Mouse (Mus musculus) adrenal gland, adult (tissue): ENCODE measurements around the gene Cyp4b1.
A peak's percentile ranks its signal among the peaks of the same experiment; 100 is the strongest.
"Not testable (repeated sequence)": the region's sequence is repeated elsewhere in the genome, so short reads cannot be mapped to it uniquely, and the experiment has no call there.

Experiments used
- DNase-seq, 2 experiments: peaks; one replicate each; pipeline ENCODE4 v3.0.0; 2022 to 2023; ENCODE audit warnings: low spot score in 1 of 2; ENCODE audit not compliant: inconsistent age in 2 of 2

Gene Cyp4b1

GRCm38 (mm10) chr4:115647580-115647979, at the start of gene Cyp4b1:
Gene Cyp4b1 (minus strand): TSS chr4:115647723.
- DNase-seq: peak; percentile 59 to 83

- DNase-seq: peak; percentile 12 to 71
These were observed 38.8 kb upstream of the Cyp4b1 start for GRCm38 (mm10) chr4:115686299-115686698.

GRCm38 (mm10) chr4:115659190-115659589, 11.7 kb upstream of the Cyp4b1 start:
- DNase-seq: no peak

- no peak for DNase-seq
These were observed 10.3 kb upstream of the Cyp4b1 start for GRCm38 (mm10) chr4:115657867-115658249.

- peak; percentile 59 to 72 for DNase-seq
These were observed 9.8 kb upstream of the Cyp4b1 start for GRCm38 (mm10) chr4:115657104-115657866.

- not testable (repeated sequence) for DNase-seq
These were observed 9.0 kb upstream of the Cyp4b1 start for GRCm38 (mm10) chr4:115656535-115656922.

GRCm38 (mm10) chr4:115655841-115656534, 8.5 kb upstream of the Cyp4b1 start:
- peak; percentile 36 to 47 for DNase-seq

GRCm38 (mm10) chr4:115650866-115651265, 3.3 kb upstream of the Cyp4b1 start:
- DNase-seq: peak in 1 of 2 experiments; percentile 5

GRCm38 (mm10) chr4:115649344-115649743, 1.8 kb upstream of the Cyp4b1 start:
- DNase-seq: peak in 1 of 2 experiments; percentile 38

GRCm38 (mm10) chr4:115648752-115649151, 1.2 kb upstream of the Cyp4b1 start:
- DNase-seq: peak in 1 of 2 experiments; percentile 19

- peak in 1 of 2 experiments; percentile 40 for DNase-seq
These were observed 2.2 kb downstream of the Cyp4b1 start for GRCm38 (mm10) chr4:115645371-115645770.

- DNase-seq: peak in 1 of 2 experiments; percentile 62
These were observed 4.4 kb downstream of the Cyp4b1 start for GRCm38 (mm10) chr4:115642967-115643754.

- not testable (repeated sequence) for DNase-seq
These were observed 22.0 kb downstream of the Cyp4b1 start for GRCm38 (mm10) chr4:115625560-115625959.

GRCm38 (mm10) chr4:115614005-115614404, 33.5 kb downstream of the Cyp4b1 start:
- no peak for DNase-seq

GRCm38 (mm10) chr4:115600611-115601010, 46.9 kb downstream of the Cyp4b1 start, which contains the start of gene Cyp4a32:
Gene Cyp4a32 (plus strand): TSS chr4:115600969.
- not testable (repeated sequence) for DNase-seq

- DNase-seq: peak in 1 of 2 experiments; percentile 29
These were observed 50.6 kb downstream of the Cyp4b1 start for GRCm38 (mm10) chr4:115596824-115597336.

GRCm38 (mm10) chr4:115596357-115596756, 51.2 kb downstream of the Cyp4b1 start:
- DNase-seq: no peak

- DNase-seq: peak in 1 of 2 experiments; percentile 27
These were observed 64.5 kb downstream of the Cyp4b1 start for GRCm38 (mm10) chr4:115583036-115583435.

GRCm38 (mm10) chr4:115575776-115576175, 71.7 kb downstream of the Cyp4b1 start:
- peak in 1 of 2 experiments; percentile 31 for DNase-seq

- DNase-seq: no peak
These were observed 72.3 kb downstream of the Cyp4b1 start for GRCm38 (mm10) chr4:115575255-115575654.
